Mouse (Mus musculus) limb, embryonic 12.5 days (tissue): Measurements from ENCODE around the gene Ssh2. TPM values are rescaled to one million over a fixed set of nuclear protein-coding genes. Genes with fewer than 3 reads are reported as not detected.
"Not testable (repeated sequence)": the region's sequence is repeated elsewhere in the genome, so short reads cannot be mapped to it uniquely, and the experiment has no call there.

Experiments used
- ATAC-seq: fragments of 200-750 bp; cut with Nextera tagmentation; 2 replicates; pipeline ENCODE4 v1.8.0; 2017; ENCODE audit warnings: low read depth, moderate TSS enrichment; ENCODE audit not compliant: insufficient number of reproducible peaks, insufficient read depth, low FRiP score, low TSS enrichment
- H3K27ac ChIP-seq: fragments of 300-500 bp; sonication (generic); 2 replicates; pipeline ENCODE4 v1.5.1; 2016; ENCODE audit warnings: mild to moderate bottlenecking, moderate library complexity
- H3K27me3 ChIP-seq: fragments of 300-500 bp; sonication (generic); 2 replicates; pipeline ENCODE4 v1.6.1; 2016; ENCODE audit warnings: mild to moderate bottlenecking, moderate library complexity
- H3K36me3 ChIP-seq: fragments of 300-500 bp; sonication (generic); 2 replicates; pipeline ENCODE4 v1.6.1; 2016; ENCODE audit warnings: mild to moderate bottlenecking, moderate library complexity
- H3K4me1 ChIP-seq: fragments of 300-500 bp; sonication (generic); replicated peaks from 2 replicates; pipeline ENCODE4 v1.6.1; 2016
- H3K4me2 ChIP-seq: fragments of 300-500 bp; sonication (generic); 2 replicates; pipeline ENCODE4 v1.6.1; 2016; ENCODE audit warnings: mild to moderate bottlenecking, moderate library complexity
- H3K4me3 ChIP-seq: fragments of 300-500 bp; sonication (generic); replicated peaks from 2 replicates; pipeline ENCODE4 v1.5.1; 2016; ENCODE audit warnings: mild to moderate bottlenecking
- H3K9ac ChIP-seq: fragments of 300-500 bp; sonication (generic); replicated peaks from 2 replicates; pipeline ENCODE4 v1.6.1; 2016; ENCODE audit warnings: mild to moderate bottlenecking, moderate library complexity
- H3K9me3 ChIP-seq: fragments of 300-500 bp; sonication (generic); 2 replicates; pipeline ENCODE4 v1.6.1; 2016; ENCODE audit warnings: mild to moderate bottlenecking, moderate library complexity
- WGBS: fragments of 180-500 bp; shearing (Covaris S2); methylation state at CpG from one replicate; pipeline ENCODE4 v1.1.7; 2016; 5-methylcytosine and 5-hydroxymethylcytosine counted together
- polyA plus RNA-seq: library from polyadenylated mRNA; unstranded; fragments of >200 nt; fragmentation: Nextera tagmentation; extraction: Ambion mirVana; gene quantifications from 2 replicates; pipeline ENCODE4 v1.2.1, GENCODE M21; 2016

The Ssh2 gene
- polyA plus RNA-seq, 1 experiment from 2014 or later, result 9.2 TPM

DNA sequence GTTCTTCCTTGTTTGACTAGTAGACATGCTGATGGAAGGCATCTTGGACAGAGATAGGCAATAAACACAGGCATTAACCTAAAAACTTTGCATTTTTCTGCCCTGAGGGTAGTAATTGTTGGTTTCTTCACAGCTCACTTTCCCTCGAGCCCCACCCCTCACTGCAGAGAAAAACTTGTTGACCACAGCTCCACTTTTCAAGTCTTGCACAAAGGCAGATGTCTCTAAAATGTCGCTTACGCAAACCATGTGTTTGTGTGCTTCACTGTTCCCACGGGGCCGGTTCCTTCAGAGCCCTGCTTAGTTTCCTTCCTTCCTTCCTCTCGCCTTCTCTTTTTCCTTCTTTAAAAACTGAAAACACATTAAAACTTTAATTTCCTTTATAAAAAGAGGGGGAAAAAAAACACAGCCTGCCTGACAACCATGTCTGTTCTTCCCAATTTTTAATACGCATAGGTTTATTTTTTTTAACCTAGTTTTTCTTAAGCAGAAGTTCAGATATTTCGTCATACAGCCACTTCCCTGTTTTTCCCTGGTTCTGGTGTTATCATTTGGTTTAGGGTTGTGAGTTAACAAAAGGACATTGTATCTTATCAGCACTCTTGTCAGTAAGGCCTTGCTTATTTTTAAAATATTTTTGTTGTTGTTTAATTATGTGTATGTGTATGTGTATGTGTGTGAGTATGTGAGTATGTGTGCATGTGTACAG is 156.3 kb downstream of the Ssh2 start:
- Histone ChIP-seq H3K4me1 (peaks cover 11% of the 10 kb centered on the region), H3K4me3 (no peak overlapping the region), H3K36me3 (no peaks in the 10 kb centered on the region), H3K4me2 (no peak overlapping the region), H3K9me3 (no peaks in the 10 kb centered on the region), H3K9ac (no peak overlapping the region), H3K27me3 (no peaks in the 10 kb centered on the region), H3K27ac (no peak overlapping the region)
- WGBS, result 42% methylated on average over 8 of the region's 8 CpGs
- no peak for ATAC-seq

DNA sequence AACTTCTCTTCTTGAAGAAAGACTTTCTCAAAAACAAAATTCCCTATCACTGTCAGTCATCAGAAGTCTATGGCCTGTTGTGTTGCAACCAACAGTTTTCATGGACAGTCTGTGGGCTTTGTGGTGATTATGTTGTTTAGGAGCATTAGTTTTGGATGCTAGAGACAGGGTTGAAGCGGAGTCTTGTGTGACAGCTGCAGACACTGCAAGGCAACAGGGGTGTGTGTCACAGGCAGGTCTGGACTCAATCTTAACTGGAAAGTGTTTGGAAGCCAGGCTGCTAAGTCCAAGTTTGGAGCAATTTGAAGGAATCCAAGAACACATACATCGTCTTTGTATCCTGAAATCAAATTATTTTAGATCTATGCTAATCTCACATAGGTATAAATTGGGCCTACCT is 162.5 kb downstream of the Ssh2 start:
- H3K36me3 ChIP-seq, result no peaks in the 10 kb centered on the region
- H3K4me3 ChIP-seq, result no peak overlapping the region
- no peak overlapping the region for H3K27ac ChIP-seq
- no peaks in the 10 kb centered on the region for H3K4me1 ChIP-seq
- no peak for ATAC-seq
- no peak overlapping the region for H3K9ac ChIP-seq
- H3K4me2 ChIP-seq, result no peak overlapping the region
- WGBS, result 88% methylated on average over 2 of the region's 2 CpGs
- H3K9me3 ChIP-seq, result no peaks in the 10 kb centered on the region
- no peaks in the 10 kb centered on the region for H3K27me3 ChIP-seq

DNA sequence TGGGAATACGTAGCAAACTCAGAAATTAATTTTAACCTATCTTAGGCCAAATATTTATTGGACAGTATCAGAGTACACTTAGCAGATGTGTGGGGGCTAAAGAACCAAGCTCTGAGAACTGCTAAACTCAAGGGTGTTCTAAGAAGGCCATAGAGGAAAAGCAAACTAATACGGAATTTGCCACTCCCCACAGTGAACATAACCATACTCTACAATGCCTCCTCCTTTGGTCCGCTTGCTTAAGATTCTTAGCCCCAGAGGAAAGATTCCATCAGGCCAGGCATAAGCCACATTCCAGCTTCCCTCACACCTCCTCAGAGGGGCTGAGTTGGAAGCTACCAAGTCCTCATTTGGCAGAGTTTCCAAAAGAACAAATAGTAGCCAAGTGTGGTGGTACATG is 165.1 kb downstream of the Ssh2 start:
- 83% methylated on average over 3 of the region's 3 CpGs for WGBS
- no peak overlapping the region for H3K27ac ChIP-seq
- no peak overlapping the region for H3K4me3 ChIP-seq
- no peak for ATAC-seq
- no peaks in the 10 kb centered on the region for H3K4me1 ChIP-seq
- H3K9me3 ChIP-seq, result no peaks in the 10 kb centered on the region
- no peak overlapping the region for H3K9ac ChIP-seq
- no peaks in the 10 kb centered on the region for H3K27me3 ChIP-seq
- H3K36me3 ChIP-seq, result no peaks in the 10 kb centered on the region
- H3K4me2 ChIP-seq, result no peak overlapping the region

DNA sequence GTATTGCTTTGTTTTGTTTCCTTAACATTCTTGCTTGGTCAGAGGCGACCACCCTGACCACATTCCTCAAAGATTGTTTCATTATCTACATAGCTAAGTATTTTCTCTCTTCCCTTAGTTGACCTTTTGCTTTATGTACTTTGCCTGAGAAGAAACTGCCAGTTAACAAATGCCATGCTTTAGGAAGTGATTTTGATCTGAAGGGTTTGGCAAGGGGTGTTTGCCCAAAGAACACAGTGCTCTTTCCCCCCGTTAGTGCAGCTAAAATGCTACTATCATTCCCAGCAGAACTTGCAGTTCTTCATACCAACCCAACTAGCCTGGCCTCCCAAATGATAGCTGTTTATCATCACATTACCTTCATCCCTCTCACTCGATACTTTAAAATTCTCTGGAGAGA is 168.1 kb downstream of the Ssh2 start:
- no peak for ATAC-seq
- WGBS, result 66% methylated on average over 3 of the region's 3 CpGs
- Histone ChIP-seq H3K27ac (no peak overlapping the region), H3K4me1 (no peaks in the 10 kb centered on the region), H3K4me2 (no peak overlapping the region), H3K4me3 (no peak overlapping the region), H3K9me3 (no peaks in the 10 kb centered on the region), H3K9ac (no peak overlapping the region), H3K36me3 (no peaks in the 10 kb centered on the region), H3K27me3 (no peaks in the 10 kb centered on the region)

DNA sequence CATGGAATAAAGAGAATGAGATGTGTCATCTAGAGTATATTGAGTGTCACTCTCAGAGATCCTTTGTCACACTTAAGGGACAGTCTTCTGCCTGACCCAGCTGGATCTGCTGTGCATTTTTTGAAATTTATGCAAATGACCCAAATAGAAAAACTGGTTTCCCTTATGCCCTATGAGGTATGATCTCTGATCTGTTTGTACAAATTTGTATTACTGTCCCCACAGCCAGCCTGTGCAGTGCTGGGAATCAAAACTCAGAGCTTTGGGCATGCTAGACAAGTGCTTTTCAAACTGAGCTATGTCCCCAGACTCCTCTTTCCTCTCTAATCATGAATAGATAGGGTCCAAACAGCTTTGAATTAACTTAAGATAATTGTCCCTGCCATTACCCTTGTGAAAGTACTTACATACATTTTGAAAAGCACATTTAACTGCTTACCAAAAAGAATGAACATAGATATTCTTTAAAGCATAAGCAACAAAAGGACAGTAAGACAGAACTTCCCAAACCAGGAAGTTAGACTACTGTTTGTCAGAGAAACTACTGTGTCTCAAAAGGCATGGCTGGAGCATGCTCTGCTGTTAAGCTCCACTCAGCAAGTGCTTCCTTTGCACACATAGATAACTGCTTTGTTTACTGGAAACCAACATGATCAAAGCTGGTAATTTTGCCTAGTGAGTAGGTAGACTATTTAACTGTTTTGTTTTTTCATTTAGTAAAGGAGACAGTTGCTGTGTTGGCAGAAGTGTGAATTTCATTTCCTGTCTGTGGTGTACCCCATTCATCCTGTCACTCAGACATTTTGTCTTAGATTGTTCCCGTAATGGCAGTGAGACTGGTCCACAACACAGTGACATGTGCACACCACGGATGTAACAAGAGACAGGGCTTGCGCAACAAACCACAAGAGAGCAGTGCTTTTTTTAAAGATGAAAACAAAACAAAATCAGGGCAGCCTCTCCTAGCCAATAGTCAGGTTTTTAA is 169.9 kb downstream of the Ssh2 start:
- Histone ChIP-seq H3K4me3 (no peak overlapping the region), H3K9me3 (no peaks in the 10 kb centered on the region), H3K36me3 (no peaks in the 10 kb centered on the region), H3K27me3 (no peaks in the 10 kb centered on the region), H3K4me1 (no peaks in the 10 kb centered on the region), H3K27ac (no peak overlapping the region), H3K9ac (no peak overlapping the region), H3K4me2 (no peak overlapping the region)
- no peak for ATAC-seq
- 62% methylated on average over 3 of the region's 3 CpGs for WGBS

DNA sequence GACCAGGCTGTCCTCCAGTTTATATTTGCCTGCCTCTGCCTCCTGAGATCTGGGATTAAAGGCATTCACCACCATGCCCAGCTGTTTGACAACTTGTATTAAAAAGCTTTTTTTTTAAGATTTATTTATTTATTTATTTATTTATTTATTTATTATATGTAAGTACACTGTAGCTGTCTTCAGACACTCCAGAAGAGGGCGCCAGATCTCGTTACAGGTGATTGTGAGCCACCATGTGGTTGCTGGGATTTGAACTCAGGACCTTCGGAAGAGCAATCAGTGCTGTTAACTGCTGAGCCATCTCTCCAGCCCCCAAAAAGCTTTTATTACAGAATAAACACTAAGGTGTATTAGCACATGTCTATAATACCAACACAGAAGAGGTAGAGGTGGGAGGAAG is 172.1 kb downstream of the Ssh2 start:
- H3K4me2 ChIP-seq, ATAC-seq, H3K4me3 ChIP-seq, H3K9ac ChIP-seq, H3K27ac ChIP-seq, H3K36me3 ChIP-seq, H3K9me3 ChIP-seq, H3K4me1 ChIP-seq, H3K27me3 ChIP-seq: not testable (repeated sequence)
- 76% methylated on average over 3 of the region's 3 CpGs for WGBS

DNA sequence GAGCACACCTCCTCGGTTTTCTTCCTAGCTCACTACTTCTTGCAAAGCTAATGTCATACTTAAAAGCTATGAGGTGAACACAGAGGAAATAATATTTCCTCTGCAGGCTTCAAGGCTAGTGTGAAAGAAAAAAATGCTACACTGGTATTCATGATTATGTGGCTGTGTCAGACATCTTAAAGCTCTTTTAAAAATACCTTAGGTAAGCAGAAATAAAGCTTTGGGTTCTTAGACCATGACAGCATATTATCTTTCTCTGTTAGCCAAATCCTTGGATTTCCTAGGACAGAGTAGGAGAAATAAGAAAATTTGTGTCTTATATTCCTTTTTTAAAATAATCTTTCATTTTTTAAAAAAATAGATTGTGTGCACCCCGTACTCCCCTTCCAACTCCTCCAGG is 179.5 kb downstream of the Ssh2 start:
- no peak overlapping the region for H3K4me2 ChIP-seq
- no peak overlapping the region for H3K27ac ChIP-seq
- WGBS, result 92% methylated on average over 2 of the region's 2 CpGs
- no peak for ATAC-seq
- no peaks in the 10 kb centered on the region for H3K9me3 ChIP-seq
- H3K4me1 ChIP-seq, result no peaks in the 10 kb centered on the region
- peaks cover 3% of the 10 kb centered on the region; the same call in 1 of the 2 replicates for H3K36me3 ChIP-seq
- H3K4me3 ChIP-seq, result no peak overlapping the region
- H3K9ac ChIP-seq, result no peak overlapping the region
- H3K27me3 ChIP-seq, result no peaks in the 10 kb centered on the region

DNA sequence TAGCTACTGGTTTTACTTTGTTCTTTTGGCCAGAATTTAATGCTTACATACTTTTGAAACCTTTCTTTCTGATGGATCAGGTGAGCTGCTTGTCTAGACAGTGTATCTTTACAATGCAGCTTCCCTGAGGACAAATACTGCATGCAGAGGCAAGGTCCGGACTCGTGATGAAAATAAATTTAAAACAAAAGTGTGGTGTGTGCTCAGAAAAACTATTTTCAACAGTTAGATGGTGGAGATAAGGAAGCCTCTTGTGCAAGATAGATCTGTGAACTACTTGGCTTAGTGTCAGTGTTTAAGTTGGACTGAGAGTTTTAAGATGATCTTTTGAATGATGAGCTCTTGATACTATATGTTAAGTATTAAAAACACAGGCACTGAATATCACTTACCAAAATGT is 186.4 kb downstream of the Ssh2 start:
- Histone ChIP-seq H3K27me3 (no peaks in the 10 kb centered on the region), H3K36me3 (peaks cover 3% of the 10 kb centered on the region; the same call in 1 of the 2 replicates), H3K9me3 (no peaks in the 10 kb centered on the region), H3K9ac (no peak overlapping the region), H3K4me3 (no peak overlapping the region), H3K27ac (no peak overlapping the region), H3K4me2 (no peak overlapping the region), H3K4me1 (no peaks in the 10 kb centered on the region)
- no peak for ATAC-seq
- whole genome bisulfite sequencing, result 84% methylated on average over 2 of the region's 2 CpGs

DNA sequence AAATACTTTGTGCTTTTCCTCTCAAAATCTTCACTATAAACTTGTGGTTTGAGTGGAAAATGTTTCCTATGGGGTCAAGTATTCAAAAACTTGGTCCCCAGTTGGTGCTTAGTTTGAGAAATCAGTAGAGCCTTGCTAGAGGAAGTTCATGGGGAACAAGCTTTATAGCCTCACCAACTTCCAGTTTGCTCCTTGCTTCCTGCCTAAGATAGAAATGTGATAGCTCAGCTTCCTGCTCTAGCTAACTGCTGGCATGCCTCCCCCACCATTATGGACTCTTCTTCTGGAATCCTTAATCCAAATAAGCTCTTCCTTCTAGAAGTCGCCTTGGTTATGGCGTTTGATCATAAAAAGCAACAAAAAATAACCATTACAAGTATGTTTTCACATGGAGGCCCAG is 190.2 kb downstream of the Ssh2 start:
- no peak overlapping the region for H3K4me2 ChIP-seq
- H3K27ac ChIP-seq, result no peak overlapping the region
- no peaks in the 10 kb centered on the region for H3K9me3 ChIP-seq
- no peaks in the 10 kb centered on the region for H3K4me1 ChIP-seq
- 82% methylated on average over 2 of the region's 2 CpGs for WGBS
- no peak overlapping the region for H3K4me3 ChIP-seq
- H3K36me3 ChIP-seq, result peaks cover 5% of the 10 kb centered on the region; the same call in 1 of the 2 replicates
- no peak for ATAC-seq
- no peaks in the 10 kb centered on the region for H3K27me3 ChIP-seq
- H3K9ac ChIP-seq, result no peak overlapping the region

DNA sequence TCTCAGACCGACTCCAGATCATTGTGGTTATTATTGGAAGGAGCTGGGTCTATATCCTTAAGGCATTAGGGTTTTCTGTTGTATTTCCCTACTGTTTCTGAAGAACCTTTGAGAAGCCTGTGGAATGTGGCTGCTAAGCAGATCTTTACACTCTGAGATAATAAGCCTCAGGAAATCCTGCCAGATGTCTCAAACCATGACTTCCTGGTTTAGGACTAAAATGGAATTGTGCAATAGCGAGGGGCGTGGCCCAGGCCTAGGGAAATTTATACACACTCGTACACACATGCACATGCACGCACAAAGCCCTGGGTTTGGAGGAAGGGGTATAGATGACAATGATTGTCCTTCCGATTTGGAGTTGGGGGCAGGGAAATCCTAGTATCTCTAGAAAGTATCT is 193.8 kb downstream of the Ssh2 start:
- H3K9me3 ChIP-seq, result no peaks in the 10 kb centered on the region
- H3K36me3 ChIP-seq, result peaks cover 5% of the 10 kb centered on the region; the same call in 1 of the 2 replicates
- ATAC-seq, result no peak
- no peak overlapping the region for H3K4me2 ChIP-seq
- 87% methylated on average over 6 of the region's 6 CpGs for WGBS
- H3K27ac ChIP-seq, result no peak overlapping the region
- H3K27me3 ChIP-seq, result no peaks in the 10 kb centered on the region
- H3K4me1 ChIP-seq, result no peaks in the 10 kb centered on the region
- H3K4me3 ChIP-seq, result no peak overlapping the region
- H3K9ac ChIP-seq, result no peak overlapping the region

DNA sequence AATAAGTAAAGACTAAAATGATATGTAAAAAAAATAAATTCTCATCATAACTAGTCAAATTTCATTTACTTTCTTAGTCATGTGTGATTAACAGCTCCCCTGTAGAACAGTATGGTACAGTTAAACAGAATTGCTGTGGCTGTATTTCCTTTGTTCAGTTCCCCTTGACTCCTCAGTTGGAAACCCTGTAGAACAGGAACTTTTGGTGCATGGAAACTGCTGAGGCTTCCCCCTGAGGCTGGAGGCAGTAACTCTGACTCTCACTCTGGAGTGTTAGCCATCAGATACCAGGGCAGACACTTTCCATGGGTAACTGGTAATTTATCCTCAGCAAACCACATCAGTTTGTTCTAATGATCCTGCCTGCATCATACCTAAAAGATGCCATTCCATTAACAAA is 195.2 kb downstream of the Ssh2 start:
- no peak for ATAC-seq
- H3K4me1 ChIP-seq, result 0 out of 2 replicates have a peak, but pooled peaks cover under 1% of the 10 kb centered on the region

More for the DNA sequence above, 195.2 kb downstream of the Ssh2 start:
- Histone ChIP-seq H3K9ac (no peak overlapping the region), H3K4me3 (no peak overlapping the region), H3K36me3 (peaks cover 5% of the 10 kb centered on the region; the same call in 1 of the 2 replicates), H3K27me3 (no peaks in the 10 kb centered on the region), H3K27ac (no peak overlapping the region), H3K4me2 (no peak overlapping the region), H3K9me3 (no peaks in the 10 kb centered on the region)
